Mouse (Mus musculus): ENCODE results near the gene BC025920.

- peak; percentile 29 for TF ChIP-seq CTCF (IDR thresholded peaks at IDR 0.05; ENCODE audit: low read depth, low read length)
- TF ChIP-seq POLR2A (IDR thresholded peaks at IDR 0.05; ENCODE audit: extremely low read depth, insufficient read depth, low read length) = no peak
These were observed 31.7 kb upstream of the BC025920 start, which contains the start of gene Tle2 for GRCm38 (mm10) chr10:81574081-81575056.

Measured in liver, adult 2 months (tissue).